Mouse (Mus musculus) limb, embryonic 11.5 days (tissue): ENCODE measurements around the gene 1700001C02Rik. TPM values are rescaled to one million over a fixed set of nuclear protein-coding genes. Genes with fewer than 3 reads are reported as not detected.
A peak's percentile ranks its signal among the peaks of the same experiment; 100 is the strongest.

ENCODE experiments used
- ATAC-seq: fragments of 200-750 bp; cut with Nextera tagmentation; 2 replicates; pipeline ENCODE4 v1.8.0; 2017; ENCODE audit warnings: low read depth; ENCODE audit not compliant: insufficient number of reproducible peaks, low FRiP score, low TSS enrichment
- DNase-seq: peaks from one replicate; pipeline ENCODE4 v3.0.0-alpha.2; 2015; ENCODE audit warnings: low spot score
- H3K27ac ChIP-seq: fragments of 300-500 bp; sonication (generic); replicated peaks from 2 replicates; pipeline ENCODE4 v1.5.1; 2014; ENCODE audit warnings: low read depth, mild to moderate bottlenecking, low read length
- H3K27me3 ChIP-seq: fragments of 300-500 bp; sonication (generic); 2 replicates; pipeline ENCODE4 v1.6.1; 2014; ENCODE audit warnings: mild to moderate bottlenecking, low read length, mixed read lengths; ENCODE audit not compliant: control insufficient read depth, insufficient read depth
- H3K36me3 ChIP-seq: fragments of 300-500 bp; sonication (generic); 2 replicates; pipeline ENCODE4 v1.6.1; 2014; ENCODE audit warnings: mild to moderate bottlenecking, low read length, moderate library complexity, mixed read lengths; ENCODE audit not compliant: control insufficient read depth, insufficient read depth
- H3K4me1 ChIP-seq: fragments of 300-500 bp; sonication (generic); 2 replicates; pipeline ENCODE4 v1.6.1; 2014; ENCODE audit warnings: low read length, mixed read lengths; ENCODE audit not compliant: control insufficient read depth, insufficient read depth
- H3K4me2 ChIP-seq: fragments of 300-500 bp; sonication (generic); 2 replicates; pipeline ENCODE4 v1.6.1; 2014; ENCODE audit warnings: low read depth, mild to moderate bottlenecking, moderate library complexity; ENCODE audit not compliant: severe bottlenecking
- H3K4me3 ChIP-seq: fragments of 300-500 bp; sonication (generic); 2 replicates; pipeline ENCODE4 v1.5.1; 2014; ENCODE audit warnings: low read depth, low read length
- H3K9ac ChIP-seq: fragments of 300-500 bp; sonication (generic); 2 replicates; pipeline ENCODE4 v1.6.1; 2014; ENCODE audit warnings: mild to moderate bottlenecking, low read length
- H3K9me3 ChIP-seq: fragments of 300-500 bp; sonication (generic); 2 replicates; pipeline ENCODE4 v1.6.1; 2016; ENCODE audit warnings: low read length; ENCODE audit not compliant: control insufficient read depth
- WGBS: fragments of 180-500 bp; shearing (Covaris S2); extraction: QIAGEN DNeasy Blood & Tissue Kit; methylation state at CpG from one replicate; pipeline ENCODE4 v1.1.7; 2014; 5-methylcytosine and 5-hydroxymethylcytosine counted together
- polyA plus RNA-seq: library from polyadenylated mRNA; unstranded; fragments of >200 nt; fragmentation: Nextera tagmentation; extraction: Ambion mirVana; gene quantifications from 2 replicates; pipeline ENCODE4 v1.2.1, GENCODE M21; 2014

The 1700001C02Rik gene
- polyA plus RNA-seq: not detected in 2 replicates

DNA sequence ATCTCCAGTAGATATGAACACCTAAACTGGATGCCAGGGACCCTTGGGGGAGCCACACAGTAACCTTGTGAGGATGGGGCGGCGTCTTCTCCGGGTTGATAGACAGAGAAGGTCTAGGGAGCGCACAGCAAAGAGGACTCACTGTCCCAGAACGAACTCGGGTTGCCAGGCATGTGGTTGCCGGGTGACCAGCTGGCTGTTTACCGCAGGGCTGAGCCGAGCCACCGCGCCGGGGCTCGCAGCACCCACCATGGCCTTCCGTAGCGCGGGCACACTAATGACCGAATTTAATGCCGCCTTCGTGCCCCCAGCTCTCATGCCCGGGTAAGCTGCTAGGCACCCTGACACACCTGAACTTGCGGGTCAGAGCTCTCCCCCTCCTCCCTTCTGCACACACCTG, at the start of gene 1700001C02Rik:
Gene 1700001C02Rik, plus strand, starts transcription at position 187 of the 400 bp plus-strand sequence.
- WGBS: 16% methylated on average over 21 of the region's 21 CpGs
- H3K9me3 ChIP-seq: no peaks in the 10 kb centered on the region
- no peaks in the 10 kb centered on the region for H3K36me3 ChIP-seq
- DNase-seq (no peak), ATAC-seq (no peak)
- H3K27ac ChIP-seq: no peak within 1 kb of the TSS
- peak within 1 kb of the TSS; percentile 14; the same call in 1 of the 2 replicates for H3K4me3 ChIP-seq
- peaks cover 17% of the 10 kb centered on the region for H3K27me3 ChIP-seq
- no peak within 1 kb of the TSS for H3K9ac ChIP-seq
- H3K4me1 ChIP-seq: 0 out of 2 replicates have a peak, but pooled peaks cover 2% of the 10 kb centered on the region
- H3K4me2 ChIP-seq: peak within 1 kb of the TSS; percentile 41

DNA sequence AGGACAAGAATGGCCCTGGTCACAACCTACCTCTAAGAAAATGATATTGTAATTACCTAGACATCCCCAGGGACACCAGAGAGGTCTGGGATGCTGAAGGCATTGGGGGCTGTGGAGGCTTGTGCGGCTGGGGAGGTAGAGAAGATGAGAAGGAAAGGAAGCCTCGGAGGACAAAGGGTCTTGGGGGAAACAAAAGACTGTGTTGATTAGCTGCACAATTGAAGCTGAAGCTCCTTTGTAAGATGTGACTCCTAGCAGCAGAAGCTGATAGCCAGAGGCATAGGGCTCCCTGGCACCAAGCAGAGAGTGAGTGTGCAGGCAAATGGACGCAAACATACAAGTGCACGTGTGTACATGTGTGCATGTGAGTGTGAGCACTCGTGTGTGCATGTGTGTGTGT, 49.2 kb upstream of the 1700001C02Rik start:
- no peak overlapping the region for H3K4me3 ChIP-seq
- no peak for DNase-seq
- H3K9ac ChIP-seq: no peak overlapping the region
- H3K4me1 ChIP-seq: no peaks in the 10 kb centered on the region
- WGBS: 81% methylated on average over 5 of the region's 5 CpGs
- H3K27me3 ChIP-seq: no peaks in the 10 kb centered on the region
- no peaks in the 10 kb centered on the region for H3K36me3 ChIP-seq
- H3K9me3 ChIP-seq: no peaks in the 10 kb centered on the region
- no peak for ATAC-seq
- no peak overlapping the region for H3K4me2 ChIP-seq
- H3K27ac ChIP-seq: no peak overlapping the region

DNA sequence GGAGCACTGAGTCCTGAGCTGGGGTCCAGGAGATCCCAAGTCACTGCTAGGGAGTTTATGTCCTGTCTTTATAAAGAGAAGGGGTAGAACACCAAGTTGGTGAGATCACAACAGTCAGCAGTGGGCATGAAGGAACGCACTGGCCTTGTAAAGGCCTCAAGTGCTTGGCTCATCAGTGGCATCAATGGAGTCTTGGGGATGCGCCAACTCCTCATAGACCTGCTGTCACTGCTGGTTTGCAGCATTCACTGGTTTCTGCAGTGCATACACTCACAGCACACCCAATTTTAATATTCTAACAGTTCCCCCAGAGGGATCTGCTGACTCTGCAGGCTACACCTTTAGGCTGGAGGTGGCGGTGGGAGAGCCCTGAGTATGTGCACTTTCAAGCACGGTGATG, 42.7 kb upstream of the 1700001C02Rik start:
- DNase-seq: no peak

DNA sequence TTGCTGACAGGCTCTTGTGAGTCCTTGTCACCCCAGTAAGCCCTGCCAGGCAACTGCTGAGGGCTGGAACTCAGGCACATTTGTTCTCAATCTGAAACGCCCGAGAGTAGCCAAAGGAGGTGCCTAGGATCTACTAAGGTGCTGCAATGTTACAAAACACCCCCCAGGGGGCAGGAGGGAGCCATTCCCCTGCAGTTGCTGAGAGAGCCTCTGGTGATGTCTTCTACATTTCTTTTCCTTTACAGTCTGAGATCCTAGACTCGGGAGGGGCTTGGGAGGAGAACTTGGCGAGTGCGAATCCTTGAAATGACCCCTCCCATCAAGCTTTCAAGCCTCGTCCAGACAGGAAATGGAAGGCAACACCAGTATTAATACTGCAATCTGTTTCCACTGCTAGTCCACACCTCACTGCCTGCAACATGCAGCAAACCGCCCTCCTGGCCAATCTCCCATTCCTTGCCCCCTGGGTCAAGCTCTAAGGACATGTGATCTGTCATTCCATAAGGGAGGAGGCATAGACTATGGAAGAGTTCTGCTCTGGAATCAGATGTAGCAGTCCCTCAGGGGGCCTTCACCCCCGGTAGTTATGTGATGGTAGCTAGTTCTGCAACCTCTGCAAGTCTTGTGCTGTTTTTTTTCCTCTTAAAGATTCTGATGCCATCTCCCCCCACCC, 42.1 kb upstream of the 1700001C02Rik start:
- Histone ChIP-seq H3K4me2 (no peak overlapping the region), H3K4me1 (no peaks in the 10 kb centered on the region), H3K36me3 (no peaks in the 10 kb centered on the region), H3K27ac (no peak overlapping the region), H3K4me3 (no peak overlapping the region), H3K27me3 (no peaks in the 10 kb centered on the region), H3K9ac (no peak overlapping the region), H3K9me3 (no peaks in the 10 kb centered on the region)
- DNase-seq (peak; percentile 78), ATAC-seq (no peak)
- 27% methylated on average over 8 of the region's 8 CpGs for WGBS

More for the DNA sequence above, 42.7 kb upstream of the 1700001C02Rik start:
- no peaks in the 10 kb centered on the region for H3K4me1 ChIP-seq
- no peaks in the 10 kb centered on the region for H3K9me3 ChIP-seq
- H3K27me3 ChIP-seq: no peaks in the 10 kb centered on the region
- no peak overlapping the region for H3K9ac ChIP-seq
- H3K27ac ChIP-seq: no peak overlapping the region
- WGBS: 82% methylated on average over 4 of the region's 4 CpGs
- no peak overlapping the region for H3K4me3 ChIP-seq
- H3K36me3 ChIP-seq: no peaks in the 10 kb centered on the region
- H3K4me2 ChIP-seq: no peak overlapping the region
- no peak for ATAC-seq

DNA sequence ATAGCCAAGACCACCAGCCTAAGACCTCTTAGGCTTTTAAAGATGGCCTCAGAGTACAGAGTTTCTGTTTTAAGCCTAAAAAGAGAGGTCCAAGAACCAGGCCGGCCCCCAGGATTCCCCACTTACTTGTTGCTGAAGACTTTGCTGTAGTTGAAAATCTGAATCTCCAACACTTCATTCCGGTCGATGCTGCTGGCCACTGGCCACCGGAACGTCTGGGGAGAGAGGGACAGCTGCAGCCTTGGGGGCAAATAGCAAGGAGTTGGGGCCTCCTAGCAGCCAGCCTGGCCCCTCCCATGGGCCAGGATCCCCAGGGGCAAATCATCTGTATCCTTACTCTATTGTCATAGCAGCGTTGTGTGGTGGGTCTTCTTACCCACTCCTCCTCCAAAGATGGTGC, 38.4 kb upstream of the 1700001C02Rik start:
- no peaks in the 10 kb centered on the region for H3K4me1 ChIP-seq
- H3K9ac ChIP-seq: no peak overlapping the region
- no peak overlapping the region for H3K4me3 ChIP-seq
- no peaks in the 10 kb centered on the region for H3K27me3 ChIP-seq
- WGBS: 85% methylated on average over 6 of the region's 6 CpGs
- ATAC-seq: no peak
- H3K27ac ChIP-seq: no peak overlapping the region
- no peaks in the 10 kb centered on the region for H3K36me3 ChIP-seq
- H3K4me2 ChIP-seq: no peak overlapping the region
- DNase-seq: no peak
- H3K9me3 ChIP-seq: no peaks in the 10 kb centered on the region

GRCm38 (mm10) chr5:30438931-30439330, 26.9 kb upstream of the 1700001C02Rik start:
- Histone ChIP-seq H3K27ac (no peak overlapping the region), H3K4me3 (no peak overlapping the region), H3K27me3 (no peaks in the 10 kb centered on the region), H3K4me1 (peaks cover 2% of the 10 kb centered on the region; the same call in 1 of the 2 replicates), H3K9me3 (no peaks in the 10 kb centered on the region), H3K9ac (no peak overlapping the region), H3K4me2 (no peak overlapping the region), H3K36me3 (no peaks in the 10 kb centered on the region)
- DNase-seq: no peak
- ATAC-seq: no peak
- 44% methylated on average over 2 of the region's 2 CpGs for WGBS

DNA sequence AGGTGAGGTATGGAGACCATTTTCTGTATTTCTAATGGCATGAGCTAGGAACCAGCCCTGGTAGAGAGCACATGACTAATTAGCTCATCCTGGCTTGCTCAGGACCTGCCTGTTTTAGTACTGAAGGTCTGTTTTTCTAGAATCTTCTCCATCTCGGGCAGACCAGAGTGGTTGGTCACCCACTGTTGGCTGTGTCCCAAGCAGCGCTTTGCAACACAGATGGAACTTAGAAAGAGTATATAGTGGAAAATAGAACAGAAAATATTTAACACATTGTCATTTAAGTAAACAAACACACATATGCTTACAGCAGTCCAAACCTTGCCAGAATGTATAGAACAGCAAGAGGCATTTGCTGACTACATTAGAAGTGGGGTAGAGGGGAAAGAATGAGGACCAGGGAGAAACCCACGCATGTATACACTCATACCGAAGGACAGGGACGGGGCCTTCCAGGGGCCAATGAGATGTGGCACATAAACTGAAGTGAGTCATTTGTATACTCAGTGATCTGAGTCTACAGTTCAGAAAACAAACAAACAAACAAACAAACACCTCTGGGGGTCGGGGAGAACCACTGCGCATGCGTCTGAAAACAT, 25.4 kb upstream of the 1700001C02Rik start:
- H3K4me2 ChIP-seq: no peak overlapping the region
- H3K36me3 ChIP-seq: no peaks in the 10 kb centered on the region
- DNase-seq (no peak), ATAC-seq (no peak)
- H3K9ac ChIP-seq: no peak overlapping the region
- H3K4me3 ChIP-seq: no peak overlapping the region
- peaks cover 5% of the 10 kb centered on the region; the same call in 1 of the 2 replicates for H3K4me1 ChIP-seq
- no peaks in the 10 kb centered on the region for H3K27me3 ChIP-seq
- 91% methylated on average over 8 of the region's 8 CpGs for WGBS
- no peaks in the 10 kb centered on the region for H3K9me3 ChIP-seq
- H3K27ac ChIP-seq: no peak overlapping the region

- H3K4me1 ChIP-seq: peaks cover 5% of the 10 kb centered on the region; the same call in 1 of the 2 replicates
- no peaks in the 10 kb centered on the region for H3K27me3 ChIP-seq
- H3K4me2 ChIP-seq: no peak overlapping the region
- no peak for DNase-seq
- no peaks in the 10 kb centered on the region for H3K9me3 ChIP-seq
- 62% methylated on average over 5 of the region's 5 CpGs for WGBS
- H3K9ac ChIP-seq: no peak overlapping the region
- no peak overlapping the region for H3K27ac ChIP-seq
- ATAC-seq: no peak
- H3K36me3 ChIP-seq: no peaks in the 10 kb centered on the region
- H3K4me3 ChIP-seq: no peak overlapping the region
Measured at GRCm38 (mm10) chr5:30442196-30442595, 23.7 kb upstream of the 1700001C02Rik start.
